Mouse (Mus musculus): ENCODE data around the gene Car5b. TPM values are rescaled to one million over a fixed set of nuclear protein-coding genes. Genes with fewer than 3 reads are reported as not detected.

The Car5b gene
- total RNA-seq, 1 experiment from 2014 or later = 1.5 TPM

DNA sequence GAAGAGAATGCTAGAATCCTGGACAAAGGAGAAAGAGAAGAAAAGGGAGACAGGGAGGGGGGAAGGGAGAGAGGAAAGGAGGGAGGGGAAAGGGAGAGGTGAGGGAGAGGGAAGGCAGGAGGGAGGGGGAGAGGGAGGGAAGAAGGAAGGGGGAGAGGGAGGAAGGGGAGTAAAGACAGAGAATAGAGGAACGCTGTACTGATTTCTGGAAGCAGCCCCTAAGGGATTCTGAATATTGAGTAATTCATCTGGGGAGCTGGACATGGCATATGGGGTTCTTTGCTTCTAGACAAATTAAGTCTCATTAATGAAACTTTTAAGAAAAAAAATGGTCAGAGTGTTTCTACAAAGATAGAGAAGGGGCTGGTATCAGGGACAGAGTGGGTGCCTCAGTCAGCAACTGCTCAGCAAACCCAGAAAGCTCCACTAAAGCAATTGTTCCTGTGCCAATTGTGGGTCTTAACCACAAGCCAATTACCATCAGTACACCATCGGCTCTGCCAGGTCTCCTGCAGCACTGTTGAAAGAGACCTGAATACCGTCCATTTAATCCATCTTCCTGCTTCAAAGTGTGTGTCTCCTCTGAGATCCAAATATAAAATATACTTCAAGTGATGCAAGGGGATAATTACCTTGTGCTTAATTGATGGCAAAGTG is 40.0 kb downstream of the Car5b start:
- peak; percentile 39 to 80; a peak in 3 of 4 replicates for ATAC-seq (replicated peaks in 1 of 2; ENCODE audit: insufficient read depth in 1 of 2, low FRiP score in 2 of 2, low TSS enrichment in 1 of 2, low read depth in 1 of 2, poor library complexity in 2 of 2, severe bottlenecking in 2 of 2)

DNA sequence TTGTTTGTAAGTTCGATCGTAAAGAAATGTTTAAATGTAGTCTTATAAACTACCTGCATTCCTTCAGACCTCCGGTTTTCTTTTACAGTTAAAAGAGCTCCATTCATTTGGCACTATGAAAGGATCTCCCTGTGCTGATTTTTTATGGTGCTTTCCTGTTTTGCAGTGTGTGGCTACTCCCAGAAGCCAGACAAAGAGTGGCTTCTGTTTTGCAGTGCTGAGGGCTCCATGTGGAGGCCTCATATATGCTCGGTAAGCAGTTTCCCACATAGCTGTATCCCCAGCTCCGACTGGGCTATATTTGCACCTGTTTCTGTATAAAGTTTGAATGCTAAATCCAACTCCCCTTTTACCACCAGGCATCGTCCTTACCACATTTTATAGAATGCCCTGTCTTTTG is 45.7 kb downstream of the Car5b start:
- no peak for ATAC-seq (replicated peaks in 1 of 2; ENCODE audit: insufficient read depth in 1 of 2, low FRiP score in 2 of 2, low TSS enrichment in 1 of 2, low read depth in 1 of 2, poor library complexity in 2 of 2, severe bottlenecking in 2 of 2)

DNA sequence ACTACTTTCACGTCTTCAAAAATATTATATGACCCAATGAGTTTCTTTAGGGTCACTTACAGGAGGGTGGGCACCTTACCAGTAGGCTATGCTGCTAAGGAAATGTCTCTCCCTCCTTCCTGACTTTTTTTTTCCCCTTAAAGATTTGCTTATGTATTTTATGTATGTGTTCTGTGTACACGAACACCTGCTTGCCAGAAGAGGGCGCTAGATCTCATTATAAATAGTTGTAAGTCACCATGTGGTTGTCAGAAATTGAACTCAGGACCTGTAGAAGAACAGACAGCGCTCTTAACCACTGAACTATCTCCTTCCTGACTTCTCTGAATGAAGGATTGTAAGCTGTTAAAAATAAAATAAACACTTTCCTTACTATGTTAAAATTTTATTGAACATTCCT is 46.3 kb downstream of the Car5b start:
- ATAC-seq (replicated peaks in 1 of 2; ENCODE audit: insufficient read depth in 1 of 2, low FRiP score in 2 of 2, low TSS enrichment in 1 of 2, low read depth in 1 of 2, poor library complexity in 2 of 2, severe bottlenecking in 2 of 2) = no peak

DNA sequence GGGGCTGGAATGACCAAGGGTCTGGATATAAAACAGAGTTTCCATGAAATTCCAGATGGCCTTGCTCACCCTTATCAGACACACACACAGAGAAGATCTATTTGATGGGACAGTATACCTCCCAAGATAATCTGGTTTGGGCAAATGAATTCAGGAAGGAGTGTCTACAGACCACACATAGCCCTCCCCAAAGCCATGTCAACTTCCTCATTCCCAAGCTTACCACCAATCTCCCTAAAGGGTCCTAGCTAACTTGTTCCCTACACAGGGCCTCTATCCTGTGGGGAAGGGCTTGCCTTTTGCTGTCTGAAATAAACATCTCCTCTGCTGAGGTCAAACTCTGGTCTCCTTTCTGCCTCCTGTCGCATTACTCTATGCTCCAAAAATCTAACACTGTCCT is 46.7 kb downstream of the Car5b start:
- peak; percentile 68 to 71; a peak in 3 of 4 replicates for ATAC-seq (replicated peaks in 1 of 2; ENCODE audit: insufficient read depth in 1 of 2, low FRiP score in 2 of 2, low TSS enrichment in 1 of 2, low read depth in 1 of 2, poor library complexity in 2 of 2, severe bottlenecking in 2 of 2)

DNA sequence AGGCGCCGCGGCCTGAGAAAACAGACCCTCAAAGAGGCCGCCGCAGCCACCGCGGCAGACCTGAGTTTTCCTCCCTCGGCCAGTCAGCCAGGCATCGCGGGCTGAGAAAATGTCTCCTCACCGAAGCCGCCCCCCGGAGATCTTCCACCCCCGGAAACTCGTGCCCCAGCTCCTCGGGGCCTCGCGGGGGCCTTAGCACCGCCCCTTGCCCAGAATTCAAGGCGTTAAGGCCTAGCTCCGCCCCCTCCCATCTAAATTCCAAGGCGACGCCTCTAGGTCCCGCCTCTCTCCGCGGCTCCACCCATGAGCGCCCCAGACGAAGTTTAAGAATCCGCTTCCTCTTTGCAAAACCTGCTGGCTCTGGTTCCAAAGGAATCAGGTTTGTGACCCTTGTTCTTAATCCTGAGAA is 69.3 kb downstream of the Car5b start, which contains the start of gene Zrsr2:
Gene Zrsr2 (minus strand): TSS at position 195 of the 409 bp plus-strand sequence.
- peak; percentile 92 to 93 for ATAC-seq (replicated peaks in 1 of 2; ENCODE audit: insufficient read depth in 1 of 2, low FRiP score in 2 of 2, low TSS enrichment in 1 of 2, low read depth in 1 of 2, poor library complexity in 2 of 2, severe bottlenecking in 2 of 2)

DNA sequence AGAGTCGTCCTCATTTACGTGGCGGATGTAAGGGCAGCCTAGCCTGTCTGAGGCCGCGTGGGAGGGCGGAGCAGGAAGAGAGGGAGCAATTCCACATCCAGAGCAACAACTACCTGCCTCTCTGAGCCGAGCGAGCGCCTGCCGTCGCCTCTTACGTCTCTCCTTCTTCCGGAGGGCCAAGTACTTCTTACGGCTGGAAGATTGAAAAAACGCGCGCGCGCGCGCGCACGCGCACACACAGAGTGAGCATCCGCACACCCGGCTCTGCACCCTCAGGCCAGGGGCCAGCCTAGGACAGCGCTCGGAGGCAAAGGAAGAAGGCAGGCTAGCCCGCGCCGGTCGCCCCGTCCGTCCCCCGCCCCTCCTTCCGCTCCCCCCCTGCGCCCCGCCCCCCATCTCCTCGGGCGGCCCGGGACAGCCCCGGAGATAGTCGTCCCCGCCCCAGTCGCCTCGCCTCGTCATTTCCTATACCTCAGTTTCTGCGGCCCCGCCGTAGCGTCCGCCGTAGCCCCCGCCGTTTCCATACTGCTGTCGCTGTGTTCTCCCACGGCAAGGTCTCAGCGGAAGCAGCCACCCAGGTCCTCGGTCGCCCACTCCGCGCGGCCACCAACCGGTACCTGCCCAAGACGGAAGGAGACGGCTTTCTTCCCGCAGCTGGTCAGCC is 69.9 kb downstream of the Car5b start:
- peak; percentile 82 to 91 for ATAC-seq (replicated peaks in 1 of 2; ENCODE audit: insufficient read depth in 1 of 2, low FRiP score in 2 of 2, low TSS enrichment in 1 of 2, low read depth in 1 of 2, poor library complexity in 2 of 2, severe bottlenecking in 2 of 2)

DNA sequence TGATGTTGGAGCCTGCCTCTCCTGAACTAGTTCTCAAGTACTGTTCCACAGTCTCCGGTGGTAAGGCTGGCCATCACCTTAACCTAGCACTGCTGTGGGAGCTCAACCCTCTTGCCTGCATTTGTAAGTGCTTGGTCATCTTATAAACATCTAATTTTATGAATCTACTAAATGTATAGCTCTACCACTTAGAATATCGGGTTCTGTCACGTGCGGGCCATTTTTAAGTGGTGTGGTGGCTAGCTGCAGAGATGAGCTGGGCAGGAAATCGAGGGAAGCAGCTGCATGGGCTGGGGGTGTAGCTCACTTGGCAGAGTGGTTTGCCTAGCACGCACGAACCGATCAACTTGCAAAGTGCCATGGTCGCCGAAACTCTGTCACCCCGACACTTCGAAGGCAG is 70.4 kb downstream of the Car5b start:
- peak; percentile 1 to 20; a peak in 2 of 4 replicates for ATAC-seq (replicated peaks in 1 of 2; ENCODE audit: insufficient read depth in 1 of 2, low FRiP score in 2 of 2, low TSS enrichment in 1 of 2, low read depth in 1 of 2, poor library complexity in 2 of 2, severe bottlenecking in 2 of 2)

DNA sequence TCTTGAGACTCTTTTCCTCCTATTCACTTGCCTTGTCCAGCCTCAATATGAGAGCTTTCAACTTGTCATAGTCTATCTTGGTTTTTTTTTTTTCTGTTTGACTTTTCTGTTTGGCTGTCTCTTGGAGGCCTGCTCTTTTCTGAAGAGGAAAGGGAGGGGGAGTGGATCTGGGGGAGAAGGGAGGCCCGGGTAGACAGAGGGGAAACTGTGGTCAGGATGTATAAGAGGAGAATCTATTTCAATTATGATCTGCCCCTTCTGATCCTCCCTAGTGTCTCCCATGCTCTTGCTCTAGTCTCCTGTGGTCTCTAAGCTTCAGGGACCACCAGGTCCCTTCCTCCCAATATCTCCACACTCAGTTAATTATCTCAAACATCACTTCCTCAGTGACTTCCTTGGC is 76.2 kb downstream of the Car5b start:
- no peak for ATAC-seq (replicated peaks in 1 of 2; ENCODE audit: insufficient read depth in 1 of 2, low FRiP score in 2 of 2, low TSS enrichment in 1 of 2, low read depth in 1 of 2, poor library complexity in 2 of 2, severe bottlenecking in 2 of 2)

DNA sequence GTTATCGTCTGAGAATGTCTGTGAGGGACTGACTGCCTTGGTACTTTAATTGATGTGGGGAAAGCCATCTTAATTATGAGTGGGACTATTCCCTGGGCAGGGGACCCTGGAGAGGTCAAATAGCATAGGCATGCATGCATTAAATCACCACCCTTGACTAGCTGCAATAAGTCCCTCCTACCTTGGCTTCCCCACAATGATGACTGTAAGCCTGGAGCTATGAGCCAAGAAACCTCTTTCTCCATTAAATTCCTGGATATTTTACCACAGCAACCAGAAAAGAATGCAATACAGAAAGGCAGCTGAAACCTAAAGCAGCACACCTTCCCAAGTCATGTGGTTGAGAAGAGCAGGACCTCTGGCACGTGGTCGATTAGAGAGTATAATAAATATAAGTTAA is 83.4 kb downstream of the Car5b start:
- no peak for ATAC-seq (replicated peaks in 1 of 2; ENCODE audit: insufficient read depth in 1 of 2, low FRiP score in 2 of 2, low TSS enrichment in 1 of 2, low read depth in 1 of 2, poor library complexity in 2 of 2, severe bottlenecking in 2 of 2)

DNA sequence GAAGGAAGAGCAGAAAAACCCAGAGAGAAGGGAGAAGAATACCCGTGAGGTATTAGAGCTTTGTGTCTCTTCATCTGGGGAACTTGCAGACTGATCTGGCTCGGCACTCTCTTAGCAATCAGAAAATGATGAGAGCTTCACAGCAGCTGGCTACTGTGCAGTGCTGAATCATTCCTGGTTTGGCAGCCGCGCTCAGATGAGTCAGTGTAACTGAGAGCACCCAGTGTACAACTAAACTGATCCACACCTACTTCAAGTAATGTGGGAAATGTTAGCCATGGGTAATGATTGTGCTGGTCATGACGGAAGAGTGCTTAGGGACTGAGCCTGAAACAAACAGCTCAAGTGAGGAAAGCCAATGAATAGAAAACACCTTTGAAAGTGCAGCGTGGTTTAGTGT is 89.2 kb downstream of the Car5b start:
- no peak for ATAC-seq (replicated peaks in 1 of 2; ENCODE audit: insufficient read depth in 1 of 2, low FRiP score in 2 of 2, low TSS enrichment in 1 of 2, low read depth in 1 of 2, poor library complexity in 2 of 2, severe bottlenecking in 2 of 2)

DNA sequence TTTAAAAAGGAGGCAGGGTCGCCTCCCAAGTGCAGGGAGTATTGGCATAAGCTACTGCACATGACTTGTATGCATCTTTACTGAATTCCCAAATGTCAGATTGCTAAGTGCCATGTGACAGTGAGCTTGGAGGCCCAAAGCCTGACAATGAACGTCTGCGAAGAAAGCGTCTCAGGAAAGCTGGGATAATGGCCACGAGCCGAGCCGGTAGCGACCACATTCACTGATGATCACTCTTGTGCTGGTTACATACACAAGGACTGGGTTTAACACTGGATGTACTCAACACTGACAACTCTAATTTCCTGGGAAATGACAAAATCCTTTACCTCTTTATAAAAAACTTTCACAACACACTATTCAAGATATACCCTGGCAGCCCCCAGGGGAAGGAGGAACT is 93.1 kb downstream of the Car5b start:
- no peak for ATAC-seq (replicated peaks in 1 of 2; ENCODE audit: insufficient read depth in 1 of 2, low FRiP score in 2 of 2, low TSS enrichment in 1 of 2, low read depth in 1 of 2, poor library complexity in 2 of 2, severe bottlenecking in 2 of 2)

DNA sequence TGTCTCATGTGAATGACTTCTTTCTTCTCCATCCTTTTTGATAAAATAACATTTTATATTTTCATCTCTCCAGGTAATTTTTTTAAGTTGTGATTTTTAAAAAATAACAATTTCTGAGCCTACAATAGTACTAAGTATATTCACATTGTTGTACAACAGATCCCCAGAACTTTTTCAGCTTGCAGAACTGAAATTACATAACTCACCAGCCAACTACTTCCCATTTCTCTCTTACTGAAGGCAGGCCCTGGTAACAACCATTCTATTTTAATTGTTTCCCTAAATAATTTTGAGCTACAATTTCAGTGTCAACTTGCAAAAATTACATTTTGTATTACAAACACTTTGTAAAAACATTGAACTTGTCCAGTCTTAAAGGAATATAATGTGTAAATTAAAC is 98.2 kb downstream of the Car5b start:
- ATAC-seq (replicated peaks in 1 of 2; ENCODE audit: insufficient read depth in 1 of 2, low FRiP score in 2 of 2, low TSS enrichment in 1 of 2, low read depth in 1 of 2, poor library complexity in 2 of 2, severe bottlenecking in 2 of 2) = 0 out of 4 replicates have a peak, but pooled peaks of 1 of the 2 experiments have one; percentile 37

Other genes with a start within 250 kb of the Car5b start
- gene Ap1s2, start 119.0 kb downstream of the Car5b start, total RNA-seq (2017) = 13.8 and 24.0 TPM in 2 replicates
- 58.7 and 87.7 TPM in 2 replicates for gene Zrsr2, start 69.3 kb downstream of the Car5b start, total RNA-seq (2017)
- 14.9 and 21.8 TPM in 2 replicates for gene Siah1b, start 48.5 kb upstream of the Car5b start, total RNA-seq (2017)
- not detected in 2 replicates for gene Cltrn, start 60.8 kb upstream of the Car5b start, total RNA-seq (2017)
- not detected in 2 replicates for gene Ace2, start 111.3 kb upstream of the Car5b start, total RNA-seq (2017)
- 1.9 and 5.7 TPM in 2 replicates for gene Bmx, start 230.2 kb upstream of the Car5b start, total RNA-seq (2017)
- gene Pir, start 241.4 kb upstream of the Car5b start, total RNA-seq (2017) = 0.69 TPM in 2 replicates